Mouse (Mus musculus) midbrain, embryonic 13.5 days (tissue): ENCODE data around the gene Nmnat2. TPM values are rescaled to one million over a fixed set of nuclear protein-coding genes. Genes with fewer than 3 reads are reported as not detected.

Experiments used
- ATAC-seq: fragments of 200-750 bp; cut with Nextera tagmentation; 2 replicates; pipeline ENCODE4 v1.8.0; 2017; ENCODE audit warnings: mild to moderate bottlenecking, moderate TSS enrichment, moderate library complexity
- H3K27ac ChIP-seq: fragments of 300-500 bp; sonication (generic); 2 replicates; pipeline ENCODE4 v1.5.1; 2015; ENCODE audit warnings: inconsistent platforms, mild to moderate bottlenecking, moderate library complexity
- H3K27me3 ChIP-seq: fragments of 300-500 bp; sonication (generic); 2 replicates; pipeline ENCODE4 v1.6.1; 2015; ENCODE audit warnings: mild to moderate bottlenecking, inconsistent platforms
- H3K36me3 ChIP-seq: fragments of 300-500 bp; sonication (generic); 2 replicates; pipeline ENCODE4 v1.6.1; 2015; ENCODE audit warnings: mild to moderate bottlenecking, inconsistent platforms
- H3K4me1 ChIP-seq: fragments of 300-500 bp; sonication (generic); replicated peaks from 2 replicates; pipeline ENCODE4 v1.6.1; 2015; ENCODE audit warnings: inconsistent platforms
- H3K4me2 ChIP-seq: fragments of 300-500 bp; sonication (generic); replicated peaks from 2 replicates; pipeline ENCODE4 v1.6.1; 2015; ENCODE audit warnings: moderate library complexity, mild to moderate bottlenecking, inconsistent platforms
- H3K4me3 ChIP-seq: fragments of 300-500 bp; sonication (generic); replicated peaks from 2 replicates; pipeline ENCODE4 v1.5.1; 2015; ENCODE audit warnings: mild to moderate bottlenecking, inconsistent platforms
- H3K9ac ChIP-seq: fragments of 300-500 bp; sonication (generic); replicated peaks from 2 replicates; pipeline ENCODE4 v1.6.1; 2015; ENCODE audit warnings: mild to moderate bottlenecking, inconsistent platforms
- H3K9me3 ChIP-seq: fragments of 300-500 bp; sonication (generic); 2 replicates; pipeline ENCODE4 v1.6.1; 2016; ENCODE audit warnings: mild to moderate bottlenecking, inconsistent platforms
- WGBS: fragments of 180-500 bp; shearing (Covaris S2); methylation state at CpG from one replicate; pipeline ENCODE4 v1.1.7; 2015; 5-methylcytosine and 5-hydroxymethylcytosine counted together
- polyA plus RNA-seq: library from polyadenylated mRNA; unstranded; fragments of >200 nt; fragmentation: Nextera tagmentation; extraction: Ambion mirVana; gene quantifications from 2 replicates; pipeline ENCODE4 v1.2.1, GENCODE M21; 2015

Nmnat2 gene
- polyA plus RNA-seq, 1 experiment from 2014 or later = 62.3 TPM

GRCm38 (mm10) chr1:152992271-152993134 is 37.7 kb downstream of the Nmnat2 start:
- 71% methylated on average over 6 of the region's 6 CpGs for WGBS
- H3K9me3 ChIP-seq = no peaks in the 10 kb centered on the region; the same call in 1 of the 2 replicates
- ATAC-seq = no peak
- H3K4me2 ChIP-seq = no peak overlapping the region
- no peak overlapping the region for H3K4me3 ChIP-seq
- H3K4me1 ChIP-seq = no peaks in the 10 kb centered on the region; the same call in 1 of the 2 replicates
- no peaks in the 10 kb centered on the region for H3K36me3 ChIP-seq
- H3K27me3 ChIP-seq = no peaks in the 10 kb centered on the region
- H3K9ac ChIP-seq = no peak overlapping the region
- H3K27ac ChIP-seq = no peak overlapping the region

- Histone ChIP-seq H3K27ac (no peak overlapping the region), H3K9ac (no peak overlapping the region), H3K36me3 (no peaks in the 10 kb centered on the region), H3K9me3 (no peaks in the 10 kb centered on the region; the same call in 1 of the 2 replicates), H3K4me3 (no peak overlapping the region), H3K4me2 (no peak overlapping the region), H3K27me3 (no peaks in the 10 kb centered on the region), H3K4me1 (no peaks in the 10 kb centered on the region; the same call in 1 of the 2 replicates)
- no peak for ATAC-seq
- WGBS = 86% methylated on average over 6 of the region's 6 CpGs
Observed at GRCm38 (mm10) chr1:152993803-152994202, 39.0 kb downstream of the Nmnat2 start.

- H3K4me1 ChIP-seq = no peaks in the 10 kb centered on the region
- H3K9me3 ChIP-seq = no peaks in the 10 kb centered on the region
- no peak overlapping the region for H3K9ac ChIP-seq
- no peaks in the 10 kb centered on the region for H3K27me3 ChIP-seq
- H3K4me2 ChIP-seq = no peak overlapping the region
- no peak for ATAC-seq
- H3K27ac ChIP-seq = no peak overlapping the region
- WGBS = 76% methylated on average over 8 of the region's 8 CpGs
- H3K36me3 ChIP-seq = no peaks in the 10 kb centered on the region
- H3K4me3 ChIP-seq = no peak overlapping the region
Observed at GRCm38 (mm10) chr1:152999983-153000382, 45.2 kb downstream of the Nmnat2 start.

GRCm38 (mm10) chr1:153000486-153001228 is 45.9 kb downstream of the Nmnat2 start:
- H3K4me2 ChIP-seq = no peak overlapping the region
- no peak overlapping the region for H3K9ac ChIP-seq
- WGBS = 89% methylated on average over 6 of the region's 6 CpGs
- no peak overlapping the region for H3K27ac ChIP-seq
- no peak for ATAC-seq
- no peaks in the 10 kb centered on the region for H3K27me3 ChIP-seq
- no peak overlapping the region for H3K4me3 ChIP-seq
- no peaks in the 10 kb centered on the region for H3K9me3 ChIP-seq
- H3K36me3 ChIP-seq = no peaks in the 10 kb centered on the region
- H3K4me1 ChIP-seq = no peaks in the 10 kb centered on the region

GRCm38 (mm10) chr1:153002295-153003050 is 47.7 kb downstream of the Nmnat2 start:
- Histone ChIP-seq H3K4me2 (no peak overlapping the region), H3K4me1 (no peaks in the 10 kb centered on the region), H3K27ac (no peak overlapping the region), H3K9ac (no peak overlapping the region), H3K4me3 (no peak overlapping the region), H3K27me3 (no peaks in the 10 kb centered on the region), H3K36me3 (no peaks in the 10 kb centered on the region), H3K9me3 (no peaks in the 10 kb centered on the region)
- 77% methylated on average over 11 of the region's 11 CpGs for WGBS
- ATAC-seq = no peak

- no peaks in the 10 kb centered on the region for H3K9me3 ChIP-seq
- ATAC-seq = no peak
- no peak overlapping the region for H3K4me2 ChIP-seq
- WGBS = 94% methylated on average over 2 of the region's 2 CpGs
- no peak overlapping the region for H3K4me3 ChIP-seq
- no peaks in the 10 kb centered on the region for H3K4me1 ChIP-seq
- no peaks in the 10 kb centered on the region for H3K36me3 ChIP-seq
- H3K9ac ChIP-seq = no peak overlapping the region
- no peak overlapping the region for H3K27ac ChIP-seq
- H3K27me3 ChIP-seq = peaks cover under 1% of the 10 kb centered on the region; the same call in 1 of the 2 replicates
Observed at GRCm38 (mm10) chr1:153004472-153004871, 49.7 kb downstream of the Nmnat2 start.

GRCm38 (mm10) chr1:153006054-153006453 is 51.3 kb downstream of the Nmnat2 start:
- Histone ChIP-seq H3K4me1 (0 out of 2 replicates have a peak, but pooled peaks cover under 1% of the 10 kb centered on the region), H3K4me2 (no peak overlapping the region), H3K4me3 (no peak overlapping the region), H3K9ac (no peak overlapping the region), H3K9me3 (no peaks in the 10 kb centered on the region), H3K27me3 (peaks cover 10% of the 10 kb centered on the region; the same call in 1 of the 2 replicates), H3K27ac (no peak overlapping the region), H3K36me3 (no peaks in the 10 kb centered on the region)
- no peak for ATAC-seq
- 81% methylated on average over 5 of the region's 5 CpGs for WGBS

GRCm38 (mm10) chr1:153006761-153007160 is 52.0 kb downstream of the Nmnat2 start:
- H3K36me3 ChIP-seq = no peaks in the 10 kb centered on the region
- 86% methylated on average over 4 of the region's 4 CpGs for WGBS
- H3K27me3 ChIP-seq = peaks cover 17% of the 10 kb centered on the region
- no peak for ATAC-seq
- H3K27ac ChIP-seq = no peak overlapping the region
- no peak overlapping the region for H3K4me3 ChIP-seq
- no peaks in the 10 kb centered on the region for H3K9me3 ChIP-seq
- peaks cover 7% of the 10 kb centered on the region; the same call in 1 of the 2 replicates for H3K4me1 ChIP-seq
- no peak overlapping the region for H3K9ac ChIP-seq
- no peak overlapping the region for H3K4me2 ChIP-seq

- Histone ChIP-seq H3K4me3 (no peak overlapping the region), H3K36me3 (no peaks in the 10 kb centered on the region), H3K4me2 (no peak overlapping the region), H3K27ac (no peak overlapping the region), H3K9ac (no peak overlapping the region), H3K4me1 (peaks cover 7% of the 10 kb centered on the region; the same call in 1 of the 2 replicates), H3K9me3 (no peaks in the 10 kb centered on the region), H3K27me3 (peaks cover 22% of the 10 kb centered on the region)
- WGBS = 92% methylated on average over 5 of the region's 5 CpGs
- ATAC-seq = no peak
Observed at GRCm38 (mm10) chr1:153007292-153007691, 52.5 kb downstream of the Nmnat2 start.

- no peaks in the 10 kb centered on the region for H3K36me3 ChIP-seq
- no peak for ATAC-seq
- 90% methylated on average over 6 of the region's 6 CpGs for WGBS
- no peak overlapping the region for H3K9ac ChIP-seq
- H3K27ac ChIP-seq = no peak overlapping the region
- no peaks in the 10 kb centered on the region for H3K9me3 ChIP-seq
- H3K4me2 ChIP-seq = no peak overlapping the region
- peaks cover 28% of the 10 kb centered on the region for H3K27me3 ChIP-seq
- peaks cover 7% of the 10 kb centered on the region; the same call in 1 of the 2 replicates for H3K4me1 ChIP-seq
- H3K4me3 ChIP-seq = no peak overlapping the region
Observed at GRCm38 (mm10) chr1:153007824-153008223, 53.0 kb downstream of the Nmnat2 start.

- no peak for ATAC-seq
Observed at GRCm38 (mm10) chr1:153009338-153009737, 54.5 kb downstream of the Nmnat2 start.

More at GRCm38 (mm10) chr1:153009338-153009737, 54.5 kb downstream of the Nmnat2 start:
- 82% methylated on average over 9 of the region's 9 CpGs for WGBS
- Histone ChIP-seq H3K9ac (no peak overlapping the region), H3K36me3 (no peaks in the 10 kb centered on the region), H3K4me3 (no peak overlapping the region), H3K27me3 (peaks cover 37% of the 10 kb centered on the region), H3K27ac (no peak overlapping the region), H3K4me1 (peaks cover 13% of the 10 kb centered on the region), H3K9me3 (no peaks in the 10 kb centered on the region), H3K4me2 (no peak overlapping the region)
